Mouse (Mus musculus) stomach, embryonic 15.5 days (tissue): ENCODE measurements at regions not wholly inside any gene's neighbourhood (a gene's known extent, or its start where the extent isn't known, plus 50 kb on each side); places are given as distances from the start of the nearest gene placed in this dataset.

ENCODE experiments used
- ATAC-seq: fragments of 200-750 bp; cut with Nextera tagmentation; 2 replicates; pipeline ENCODE4 v1.8.0; 2017; ENCODE audit warnings: low read depth, moderate number of reproducible peaks, moderate TSS enrichment; ENCODE audit not compliant: insufficient read depth, low FRiP score
- H3K27ac ChIP-seq: fragments of 300-500 bp; sonication (generic); 2 replicates; pipeline ENCODE4 v1.5.1; 2015; ENCODE audit warnings: mild to moderate bottlenecking, inconsistent platforms
- H3K27me3 ChIP-seq: fragments of 300-500 bp; sonication (generic); replicated peaks from 2 replicates; pipeline ENCODE4 v1.6.1; 2015; ENCODE audit warnings: inconsistent platforms
- H3K36me3 ChIP-seq: fragments of 300-500 bp; sonication (generic); 2 replicates; pipeline ENCODE4 v1.6.1; 2015; ENCODE audit warnings: inconsistent platforms
- H3K4me1 ChIP-seq: fragments of 300-500 bp; sonication (generic); 2 replicates; pipeline ENCODE4 v1.6.1; 2015; ENCODE audit warnings: inconsistent platforms
- H3K4me2 ChIP-seq: fragments of 300-500 bp; sonication (generic); 2 replicates; pipeline ENCODE4 v1.6.1; 2015; ENCODE audit warnings: mild to moderate bottlenecking, inconsistent platforms
- H3K4me3 ChIP-seq: fragments of 300-500 bp; sonication (generic); replicated peaks from 2 replicates; pipeline ENCODE4 v1.5.1; 2015; ENCODE audit warnings: inconsistent platforms
- H3K9ac ChIP-seq: fragments of 300-500 bp; sonication (generic); 2 replicates; pipeline ENCODE4 v1.6.1; 2015; ENCODE audit warnings: inconsistent platforms
- H3K9me3 ChIP-seq: fragments of 300-500 bp; sonication (generic); 2 replicates; pipeline ENCODE4 v1.6.1; 2016; ENCODE audit warnings: inconsistent platforms
- WGBS: fragments of 180-500 bp; shearing (Covaris S2); methylation state at CpG from one replicate; pipeline ENCODE4 v1.1.7; 2015; 5-methylcytosine and 5-hydroxymethylcytosine counted together

DNA sequence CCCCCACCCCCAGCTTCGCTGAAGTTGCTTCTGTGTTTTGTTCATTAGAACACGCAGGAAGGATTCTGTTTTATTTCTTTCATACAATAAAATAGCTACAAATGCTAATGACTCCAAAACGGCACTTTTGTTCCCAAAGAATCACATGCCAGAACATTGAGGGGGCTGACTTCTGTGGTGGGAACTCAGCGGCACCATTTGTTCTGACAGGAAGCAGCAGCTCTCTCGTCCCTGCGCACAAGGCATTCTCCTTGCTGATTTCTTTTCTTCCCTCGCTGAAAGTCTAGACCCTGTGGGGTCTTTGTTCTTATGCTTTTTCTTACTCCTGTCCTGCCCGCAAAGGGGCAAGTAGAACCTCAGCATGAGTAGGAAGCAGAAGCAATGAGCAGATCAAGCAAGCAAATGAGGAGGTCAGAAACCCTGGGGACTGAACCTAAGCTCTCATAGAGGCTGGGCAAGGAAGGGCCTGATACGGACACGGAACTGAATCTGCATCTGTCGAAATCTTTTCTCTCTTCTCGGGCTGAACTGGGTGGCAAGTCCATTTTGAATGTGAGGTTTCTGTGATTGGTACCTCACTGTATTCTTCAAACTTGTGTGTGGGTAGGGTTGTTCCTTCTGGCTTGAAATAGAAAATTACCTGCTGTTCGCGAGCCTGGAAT, 256.5 kb downstream of the Tmsb4x start:
- no peak overlapping the region for H3K27ac ChIP-seq
- H3K4me1 ChIP-seq, result no peaks in the 10 kb centered on the region
- no peak for ATAC-seq
- no peak overlapping the region for H3K4me3 ChIP-seq
- no peak overlapping the region for H3K9ac ChIP-seq
- no peaks in the 10 kb centered on the region for H3K27me3 ChIP-seq
- no peaks in the 10 kb centered on the region for H3K36me3 ChIP-seq
- 62% methylated on average over 14 of the region's 14 CpGs for WGBS
- H3K9me3 ChIP-seq, result no peaks in the 10 kb centered on the region
- no peak overlapping the region for H3K4me2 ChIP-seq

DNA sequence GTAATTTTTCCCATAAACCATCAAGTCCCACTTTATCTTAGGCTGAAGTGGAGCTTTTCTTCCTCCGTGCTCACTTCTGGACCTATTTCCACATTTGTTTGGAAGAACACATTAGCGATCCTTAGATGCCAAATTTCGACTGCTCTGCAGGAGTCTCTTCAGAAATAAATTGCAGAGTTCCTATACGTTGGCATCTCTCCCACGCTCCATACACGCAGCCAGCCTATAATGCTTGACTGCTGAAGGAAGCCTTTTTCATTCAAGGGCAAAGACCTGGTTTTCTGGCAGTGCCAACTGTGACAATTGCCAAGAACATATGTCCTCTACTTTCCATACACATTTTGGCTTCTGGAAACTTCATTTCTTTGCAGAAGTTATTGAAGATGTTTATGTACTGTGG, 258.1 kb downstream of the Tmsb4x start:
- Histone ChIP-seq H3K27ac (no peak overlapping the region), H3K36me3 (no peaks in the 10 kb centered on the region), H3K27me3 (no peaks in the 10 kb centered on the region), H3K9ac (no peak overlapping the region), H3K4me3 (no peak overlapping the region), H3K4me1 (no peaks in the 10 kb centered on the region), H3K9me3 (no peaks in the 10 kb centered on the region), H3K4me2 (no peak overlapping the region)
- WGBS, result 66% methylated on average over 6 of the region's 6 CpGs
- ATAC-seq, result no peak

DNA sequence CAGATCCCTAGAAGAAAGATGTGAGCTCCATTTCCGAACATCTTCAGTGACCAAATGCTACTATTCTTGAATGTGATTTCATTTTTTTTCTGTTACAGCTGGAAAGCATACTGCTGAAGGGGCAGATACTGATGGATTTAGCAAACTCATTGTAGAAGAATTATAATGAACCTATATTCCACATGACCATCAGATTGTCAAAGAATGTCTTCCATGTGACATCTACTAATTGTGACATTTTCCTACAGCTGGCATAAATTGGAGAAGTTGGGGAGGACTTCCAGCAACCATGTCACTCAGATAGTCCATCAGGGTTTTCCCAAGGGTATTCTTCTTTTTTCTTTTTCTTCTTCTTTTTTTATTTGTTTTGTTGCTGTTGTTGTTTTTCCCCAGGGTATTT, 263.2 kb downstream of the Tmsb4x start:
- H3K4me3 ChIP-seq, result no peak overlapping the region
- no peaks in the 10 kb centered on the region for H3K9me3 ChIP-seq
- no peaks in the 10 kb centered on the region for H3K4me1 ChIP-seq
- no peak overlapping the region for H3K27ac ChIP-seq
- no peak for ATAC-seq
- H3K27me3 ChIP-seq, result no peaks in the 10 kb centered on the region
- WGBS, result 83% methylated on average over 1 of the region's 1 CpGs
- no peak overlapping the region for H3K4me2 ChIP-seq
- H3K9ac ChIP-seq, result no peak overlapping the region
- no peaks in the 10 kb centered on the region for H3K36me3 ChIP-seq

DNA sequence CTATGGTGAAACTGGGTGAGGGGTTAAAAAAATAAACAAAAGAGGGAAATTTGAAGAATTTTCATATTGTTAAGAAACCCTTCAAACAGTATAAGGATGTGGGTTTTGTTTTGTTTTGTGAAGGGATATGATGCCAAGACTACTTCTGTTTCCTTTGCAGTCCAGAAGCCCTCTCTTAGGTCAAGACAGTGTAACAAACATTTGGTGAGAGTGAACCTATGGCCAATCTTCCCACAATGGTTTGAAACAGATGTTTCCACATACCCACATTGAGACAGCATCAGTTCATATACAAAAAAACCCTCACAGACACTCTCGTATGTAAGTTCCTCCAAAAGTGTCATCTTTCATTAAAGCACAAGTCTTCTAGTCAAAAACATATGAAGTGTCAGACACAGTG, 263.6 kb downstream of the Tmsb4x start:
- H3K4me2 ChIP-seq, result no peak overlapping the region
- H3K36me3 ChIP-seq, result no peaks in the 10 kb centered on the region
- no peaks in the 10 kb centered on the region for H3K9me3 ChIP-seq
- no peak for ATAC-seq
- 68% methylated on average over 1 of the region's 1 CpGs for WGBS
- H3K4me3 ChIP-seq, result no peak overlapping the region
- H3K27ac ChIP-seq, result no peak overlapping the region
- no peak overlapping the region for H3K9ac ChIP-seq
- H3K27me3 ChIP-seq, result no peaks in the 10 kb centered on the region
- no peaks in the 10 kb centered on the region for H3K4me1 ChIP-seq

DNA sequence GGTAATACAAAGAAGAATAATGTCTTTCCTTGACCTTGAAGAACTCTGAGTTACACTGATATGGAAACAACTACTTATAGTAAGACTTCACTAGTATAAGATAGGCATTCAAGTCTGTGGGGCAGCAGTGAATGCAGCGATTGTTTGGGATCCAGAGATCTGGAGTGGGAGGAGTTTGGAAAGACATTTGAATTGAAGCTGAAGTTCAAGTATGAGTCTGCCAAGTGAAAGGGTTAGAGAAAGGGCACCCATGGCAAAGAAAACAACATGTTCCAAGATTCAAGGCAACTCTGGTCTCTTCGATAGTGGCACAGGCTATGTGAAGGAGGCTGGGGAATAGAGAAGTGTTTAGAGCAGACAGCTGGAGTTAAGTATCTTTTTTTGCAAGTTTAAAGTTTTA, 275.3 kb downstream of the Tmsb4x start:
- 72% methylated on average over 2 of the region's 2 CpGs for WGBS

DNA sequence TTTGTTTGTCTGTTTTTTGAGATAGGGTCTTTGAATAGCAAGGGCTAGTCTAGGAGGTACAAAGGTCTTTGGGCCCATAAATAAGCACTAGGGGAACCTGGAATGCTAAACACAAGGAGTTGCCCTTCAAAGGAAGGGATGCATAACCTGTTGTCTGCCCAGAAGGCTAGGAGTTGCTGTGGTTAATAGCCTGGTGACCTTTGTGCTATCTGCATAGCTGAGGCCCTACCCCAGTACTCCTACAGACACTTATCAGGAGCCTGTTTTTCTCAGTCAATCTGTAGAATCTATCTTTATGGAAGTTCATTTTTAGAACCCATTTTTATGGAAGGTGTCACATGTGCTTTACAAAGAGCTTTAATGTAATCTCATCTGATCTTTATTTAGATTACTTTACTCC, 276.6 kb downstream of the Tmsb4x start:
- Histone ChIP-seq H3K4me3 (no peak overlapping the region), H3K4me2 (no peak overlapping the region), H3K27me3 (no peaks in the 10 kb centered on the region), H3K9ac (no peak overlapping the region), H3K4me1 (no peaks in the 10 kb centered on the region), H3K27ac (no peak overlapping the region), H3K9me3 (no peaks in the 10 kb centered on the region), H3K36me3 (no peaks in the 10 kb centered on the region)
- ATAC-seq, result no peak

More for the DNA sequence above, 275.3 kb downstream of the Tmsb4x start:
- no peak for ATAC-seq
- H3K27me3 ChIP-seq, result no peaks in the 10 kb centered on the region
- no peaks in the 10 kb centered on the region for H3K9me3 ChIP-seq
- no peaks in the 10 kb centered on the region for H3K36me3 ChIP-seq
- no peak overlapping the region for H3K4me3 ChIP-seq
- H3K4me1 ChIP-seq, result no peaks in the 10 kb centered on the region
- H3K9ac ChIP-seq, result no peak overlapping the region
- H3K4me2 ChIP-seq, result no peak overlapping the region
- no peak overlapping the region for H3K27ac ChIP-seq

DNA sequence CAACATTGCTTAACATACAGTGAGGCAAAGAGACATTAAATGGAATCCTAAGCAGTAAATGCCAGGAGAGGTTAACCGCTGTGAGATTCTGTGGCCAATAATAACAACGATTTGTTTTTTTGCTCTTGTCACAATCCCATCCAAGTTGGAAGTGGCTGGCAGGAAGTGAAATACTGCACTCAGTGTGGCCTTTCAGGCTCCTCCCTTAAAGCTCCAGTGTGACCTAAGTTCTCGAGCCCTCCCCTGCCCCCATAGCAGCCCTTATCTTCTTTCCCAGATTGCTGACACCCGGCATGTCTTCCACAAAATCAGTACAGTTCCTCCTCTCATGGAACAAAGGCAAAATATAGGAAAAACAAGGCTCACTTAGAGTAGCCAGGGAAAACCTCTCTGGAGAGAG, 278.1 kb downstream of the Tmsb4x start:
- Histone ChIP-seq H3K27ac (no peak overlapping the region), H3K4me2 (no peak overlapping the region), H3K9me3 (no peaks in the 10 kb centered on the region), H3K4me1 (no peaks in the 10 kb centered on the region), H3K27me3 (no peaks in the 10 kb centered on the region), H3K9ac (no peak overlapping the region), H3K36me3 (no peaks in the 10 kb centered on the region), H3K4me3 (no peak overlapping the region)
- 54% methylated on average over 4 of the region's 4 CpGs for WGBS
- ATAC-seq, result no peak

DNA sequence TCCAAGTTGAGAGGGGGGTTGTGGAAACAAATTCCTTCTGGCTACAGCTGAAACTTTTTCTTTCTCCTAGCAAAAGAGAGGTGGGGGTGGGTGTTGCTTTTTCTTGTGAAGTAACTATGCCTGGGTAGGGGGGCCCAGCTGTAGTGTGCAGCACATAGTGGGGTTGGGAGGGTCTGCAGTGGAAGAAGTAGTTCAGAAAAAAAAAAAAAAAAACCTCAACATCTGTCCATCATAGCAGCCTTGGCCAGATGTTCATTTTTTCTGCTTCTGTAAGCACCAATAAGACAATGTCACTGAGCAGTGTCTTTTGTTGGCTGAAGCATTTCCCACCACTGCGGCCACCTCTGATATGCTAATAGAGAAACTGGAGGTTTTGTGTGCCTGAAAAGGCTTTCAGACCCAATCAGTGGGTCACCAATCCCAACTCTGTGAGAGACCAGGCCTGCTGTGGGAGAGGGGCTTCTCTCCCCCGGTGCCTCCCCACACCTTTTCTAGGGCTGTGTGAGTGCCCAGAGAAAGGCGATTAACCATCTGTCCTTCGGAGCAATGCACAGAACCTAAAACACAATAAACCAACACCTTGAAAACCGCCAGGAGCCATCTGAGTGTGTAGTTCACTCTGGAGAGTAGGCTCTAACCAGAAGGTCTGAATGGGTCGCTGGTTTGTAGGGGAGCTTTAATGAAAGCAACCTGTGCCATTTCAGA, 279.2 kb downstream of the Tmsb4x start:
- Histone ChIP-seq H3K27ac (no peak overlapping the region), H3K4me3 (no peak overlapping the region), H3K9me3 (no peaks in the 10 kb centered on the region), H3K27me3 (no peaks in the 10 kb centered on the region), H3K36me3 (no peaks in the 10 kb centered on the region), H3K4me2 (no peak overlapping the region), H3K4me1 (no peaks in the 10 kb centered on the region), H3K9ac (no peak overlapping the region)
- WGBS, result 68% methylated on average over 6 of the region's 6 CpGs
- ATAC-seq, result no peak

DNA sequence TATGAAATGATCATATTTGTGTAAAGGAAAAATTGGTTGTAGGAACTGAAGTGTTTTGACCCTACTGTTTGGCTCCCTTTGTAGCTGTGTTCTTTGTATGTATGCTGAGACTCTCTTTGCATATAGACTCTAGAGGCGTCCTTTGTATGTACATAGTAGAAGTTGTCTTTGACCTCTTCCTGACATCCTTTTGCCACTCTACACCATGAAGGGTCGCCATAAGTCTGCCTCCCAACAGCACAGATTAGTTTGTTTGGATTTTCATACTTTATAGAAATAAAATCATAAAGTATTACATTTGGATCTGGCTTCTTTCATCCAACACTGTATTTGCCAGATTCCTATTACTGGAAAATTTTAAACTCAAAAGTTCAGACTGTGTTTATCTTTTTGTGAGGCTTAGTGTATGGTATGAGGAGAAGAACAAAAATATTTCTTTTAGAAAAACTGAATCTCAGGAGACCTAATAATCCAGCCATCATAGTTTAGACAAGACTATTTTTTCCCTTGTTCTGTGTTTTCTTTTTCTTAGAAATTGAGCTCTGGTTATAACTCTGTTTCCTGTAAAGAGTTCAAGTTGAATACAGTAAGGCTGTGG, 293.7 kb downstream of the Tmsb4x start:
- H3K27ac ChIP-seq, result peak overlapping the region; percentile 69; the same call in 1 of the 2 replicates
- no peaks in the 10 kb centered on the region for H3K27me3 ChIP-seq
- no peaks in the 10 kb centered on the region for H3K4me1 ChIP-seq
- no peaks in the 10 kb centered on the region for H3K36me3 ChIP-seq
- ATAC-seq, result peak; percentile 66; the same call in 1 of the 2 replicates
- H3K4me2 ChIP-seq, result no peak overlapping the region
- 34% methylated on average over 2 of the region's 2 CpGs for WGBS
- no peak overlapping the region for H3K9ac ChIP-seq
- no peak overlapping the region for H3K4me3 ChIP-seq
- no peaks in the 10 kb centered on the region for H3K9me3 ChIP-seq

DNA sequence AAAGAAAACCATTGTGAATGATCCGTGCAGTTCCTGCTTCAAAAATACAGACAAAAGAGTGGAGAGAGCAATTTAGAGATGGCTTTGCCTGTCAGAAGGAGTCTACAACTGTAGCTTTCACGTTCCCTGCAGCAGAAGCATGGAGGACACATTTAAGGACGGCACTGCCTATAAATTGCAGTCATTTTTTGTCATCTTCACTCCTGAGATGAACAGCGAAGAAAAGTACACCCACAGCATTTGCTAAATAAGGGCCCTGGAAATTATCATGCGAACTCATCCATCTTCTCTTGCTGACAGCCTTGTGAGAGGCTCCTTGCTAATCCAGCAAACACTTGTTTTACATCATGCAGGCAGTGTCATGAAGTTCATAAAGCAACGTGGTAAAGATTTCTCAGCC, 302.5 kb downstream of the Tmsb4x start:
- Histone ChIP-seq H3K4me2 (no peak overlapping the region), H3K9me3 (no peaks in the 10 kb centered on the region), H3K9ac (no peak overlapping the region), H3K4me3 (no peak overlapping the region), H3K4me1 (no peaks in the 10 kb centered on the region), H3K27ac (no peak overlapping the region), H3K27me3 (no peaks in the 10 kb centered on the region), H3K36me3 (no peaks in the 10 kb centered on the region)
- no peak for ATAC-seq
- 51% methylated on average over 6 of the region's 6 CpGs for WGBS

DNA sequence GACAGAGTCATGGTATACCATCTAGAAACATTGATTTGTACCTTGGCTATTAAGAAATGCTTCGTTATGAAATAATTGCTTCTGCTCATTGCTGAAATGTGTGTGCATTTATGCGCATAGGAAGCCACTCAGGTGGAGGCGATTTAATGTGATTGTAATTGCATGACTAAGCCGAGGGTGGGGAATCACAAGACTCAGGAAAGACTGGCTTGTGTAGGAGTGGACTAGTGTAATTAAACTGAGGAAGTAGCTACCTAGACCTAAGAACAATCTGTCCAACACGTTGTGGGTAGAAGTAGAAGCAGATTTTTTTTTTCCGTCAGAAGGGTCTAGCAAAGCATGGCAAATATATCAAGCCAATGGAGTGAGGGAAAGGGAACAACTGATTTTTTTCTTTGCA, 308.4 kb downstream of the Tmsb4x start:
- H3K36me3 ChIP-seq, result no peaks in the 10 kb centered on the region
- no peaks in the 10 kb centered on the region for H3K4me1 ChIP-seq
- WGBS, result 71% methylated on average over 6 of the region's 6 CpGs
- no peak overlapping the region for H3K4me3 ChIP-seq
- no peak for ATAC-seq
- no peaks in the 10 kb centered on the region for H3K27me3 ChIP-seq
- no peak overlapping the region for H3K27ac ChIP-seq
- H3K9me3 ChIP-seq, result no peaks in the 10 kb centered on the region
- H3K4me2 ChIP-seq, result no peak overlapping the region
- no peak overlapping the region for H3K9ac ChIP-seq

DNA sequence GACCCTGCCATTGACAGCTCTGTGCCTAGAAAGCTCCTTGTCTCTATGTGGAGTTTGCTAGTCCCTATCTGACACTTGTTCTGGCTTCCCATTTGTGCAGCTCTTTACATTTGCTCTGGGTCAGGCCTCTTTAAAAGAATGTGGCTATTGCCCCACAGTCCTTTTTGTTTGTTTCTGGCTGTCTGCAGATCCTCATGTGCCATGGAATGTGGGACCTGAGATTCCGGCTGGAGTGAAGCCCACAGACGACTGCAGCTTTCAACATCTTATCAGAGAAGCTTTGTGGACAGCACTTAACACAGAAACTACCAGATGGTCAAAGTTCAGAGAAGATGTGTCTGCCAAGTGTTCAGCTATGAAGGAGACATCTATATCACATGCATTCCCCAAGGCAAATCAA, 309.7 kb upstream of the Egfl6 start:
- Histone ChIP-seq H3K9ac (no peak overlapping the region), H3K9me3 (no peaks in the 10 kb centered on the region), H3K4me3 (no peak overlapping the region), H3K36me3 (no peaks in the 10 kb centered on the region), H3K27me3 (no peaks in the 10 kb centered on the region; the same call in 1 of the 2 replicates), H3K4me1 (no peaks in the 10 kb centered on the region), H3K27ac (no peak overlapping the region), H3K4me2 (no peak overlapping the region)
- WGBS, result 50% methylated on average over 2 of the region's 2 CpGs
- no peak for ATAC-seq
